Mouse (Mus musculus) stomach, postnatal 0 days (tissue): ENCODE data around the gene Sri. TPM values are rescaled to one million over a fixed set of nuclear protein-coding genes. Genes with fewer than 3 reads are reported as not detected.

Experiments
- ATAC-seq: fragments of 200-750 bp; cut with Nextera tagmentation; 2 replicates; pipeline ENCODE4 v1.8.0; 2017; ENCODE audit not compliant: low FRiP score, low TSS enrichment
- DNase-seq: peaks from one replicate; pipeline ENCODE4 v3.0.0-alpha.2; 2016; ENCODE audit warnings: low spot score
- H3K27ac ChIP-seq: fragments of 300-500 bp; sonication (generic); replicated peaks from 2 replicates; pipeline ENCODE4 v1.5.1; 2014; ENCODE audit warnings: mild to moderate bottlenecking, control low read depth
- H3K27me3 ChIP-seq: fragments of 300-500 bp; sonication (generic); 2 replicates; pipeline ENCODE4 v1.6.1; 2014; ENCODE audit warnings: low read length; ENCODE audit not compliant: control insufficient read depth, insufficient read depth
- H3K36me3 ChIP-seq: fragments of 300-500 bp; sonication (generic); 2 replicates; pipeline ENCODE4 v1.6.1; 2014; ENCODE audit warnings: low read length, mixed read lengths; ENCODE audit not compliant: control insufficient read depth, insufficient read depth
- H3K4me1 ChIP-seq: fragments of 300-500 bp; sonication (generic); replicated peaks from 2 replicates; pipeline ENCODE4 v1.6.1; 2014; ENCODE audit warnings: antibody characterized with exemption; ENCODE audit not compliant: control insufficient read depth, insufficient read depth
- H3K4me2 ChIP-seq: fragments of 300-500 bp; sonication (generic); replicated peaks from 2 replicates; pipeline ENCODE4 v1.6.1; 2014; ENCODE audit warnings: low read depth, mild to moderate bottlenecking, control low read depth, moderate library complexity
- H3K4me3 ChIP-seq: fragments of 300-500 bp; sonication (generic); 2 replicates; pipeline ENCODE4 v1.5.1; 2014; ENCODE audit warnings: low read depth, low read length, control low read depth
- H3K9ac ChIP-seq: fragments of 300-500 bp; sonication (generic); 2 replicates; pipeline ENCODE4 v1.6.1; 2014; ENCODE audit warnings: mild to moderate bottlenecking, low read length, control low read depth, mixed read lengths
- H3K9me3 ChIP-seq: fragments of 300-500 bp; sonication (generic); 2 replicates; pipeline ENCODE4 v1.6.1; 2016; ENCODE audit warnings: low read length; ENCODE audit not compliant: control insufficient read depth
- CTCF ChIP-seq: IDR thresholded peaks from 2 replicates; pipeline ENCODE4 v1.5.1; 2016; ENCODE audit warnings: antibody characterized with exemption, low read depth, mild to moderate bottlenecking, moderate library complexity
- EP300 ChIP-seq: optimal IDR thresholded peaks from 2 replicates; pipeline ENCODE3; 2016; ENCODE audit warnings: antibody characterized with exemption
- WGBS: fragments of 180-500 bp; shearing (Covaris S2); extraction: QIAGEN DNeasy Blood & Tissue Kit; methylation state at CpG from one replicate; pipeline ENCODE4 v1.1.7; 2014; 5-methylcytosine and 5-hydroxymethylcytosine counted together
- polyA plus RNA-seq: library from polyadenylated mRNA; unstranded; fragments of >200 nt; fragmentation: Nextera tagmentation; extraction: Ambion mirVana; gene quantifications from 2 replicates; pipeline ENCODE4 v1.2.1, GENCODE M21; 2015

The Sri gene
- polyA plus RNA-seq, 1 experiment from 2014 or later = 396 TPM

DNA sequence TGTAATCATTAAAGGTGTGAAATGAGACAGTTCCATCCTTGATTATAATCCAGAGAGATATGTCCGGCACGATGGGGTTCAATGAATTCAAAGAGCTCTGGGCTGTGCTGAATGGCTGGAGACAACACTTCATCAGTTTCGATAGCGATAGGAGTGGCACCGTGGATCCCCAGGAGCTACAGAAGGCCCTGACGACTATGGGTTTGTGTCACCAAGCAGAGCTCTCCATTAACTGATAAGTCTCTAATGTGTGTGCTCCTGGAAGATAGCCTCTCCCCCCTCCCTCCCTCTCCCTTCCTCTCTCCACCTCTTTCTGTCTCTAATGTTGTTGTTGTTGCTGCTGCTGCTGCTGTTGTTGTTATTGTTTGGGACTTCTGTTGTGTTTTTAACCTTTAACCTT lies 17.3 kb downstream of the Sri start:
- no peak overlapping the region for H3K9ac ChIP-seq
- no peaks in the 10 kb centered on the region for H3K4me1 ChIP-seq
- H3K9me3 ChIP-seq = no peaks in the 10 kb centered on the region
- no peak overlapping the region for H3K27ac ChIP-seq
- TF ChIP-seq CTCF = no peak
- no peak for TF ChIP-seq EP300
- no peak overlapping the region for H3K4me3 ChIP-seq
- no peak overlapping the region for H3K4me2 ChIP-seq
- no peaks in the 10 kb centered on the region for H3K27me3 ChIP-seq
- ATAC-seq (no peak), DNase-seq (no peak)
- WGBS = 78% methylated on average over 6 of the region's 6 CpGs
- peaks cover 33% of the 10 kb centered on the region for H3K36me3 ChIP-seq

DNA sequence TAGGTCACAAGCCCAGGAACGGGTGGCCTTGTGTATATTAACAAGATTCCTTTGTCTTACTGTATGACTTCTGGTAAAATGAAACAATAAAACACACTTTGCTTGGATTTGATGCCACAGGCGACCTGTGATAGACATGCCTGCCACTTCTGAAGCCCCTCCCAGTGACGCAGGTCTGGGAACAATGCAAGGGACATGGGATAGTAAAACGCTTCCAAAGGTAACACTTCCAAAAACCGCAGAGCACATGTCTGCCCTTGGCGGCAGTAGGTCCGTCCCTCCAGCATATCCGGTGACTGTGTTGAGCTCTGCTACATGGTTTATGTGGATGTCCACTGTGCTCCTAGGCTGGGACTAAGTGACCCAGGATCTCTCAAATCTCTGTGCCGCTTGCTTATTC lies 27.5 kb downstream of the Sri start:
- peaks cover 2% of the 10 kb centered on the region; the same call in 1 of the 2 replicates for H3K36me3 ChIP-seq
- 89% methylated on average over 9 of the region's 9 CpGs for WGBS
- no peaks in the 10 kb centered on the region for H3K4me1 ChIP-seq
- DNase-seq (no peak), ATAC-seq (no peak)
- no peaks in the 10 kb centered on the region for H3K9me3 ChIP-seq
- TF ChIP-seq EP300 = no peak
- TF ChIP-seq CTCF = no peak
- H3K27ac ChIP-seq = no peak overlapping the region
- H3K27me3 ChIP-seq = no peaks in the 10 kb centered on the region
- H3K9ac ChIP-seq = no peak overlapping the region
- H3K4me3 ChIP-seq = no peak overlapping the region
- no peak overlapping the region for H3K4me2 ChIP-seq

GRCm38 (mm10) chr5:8073901-8074561 lies 28.2 kb downstream of the Sri start:
- H3K4me3 ChIP-seq = no peak overlapping the region
- TF ChIP-seq CTCF = no peak
- TF ChIP-seq EP300 = no peak

DNA sequence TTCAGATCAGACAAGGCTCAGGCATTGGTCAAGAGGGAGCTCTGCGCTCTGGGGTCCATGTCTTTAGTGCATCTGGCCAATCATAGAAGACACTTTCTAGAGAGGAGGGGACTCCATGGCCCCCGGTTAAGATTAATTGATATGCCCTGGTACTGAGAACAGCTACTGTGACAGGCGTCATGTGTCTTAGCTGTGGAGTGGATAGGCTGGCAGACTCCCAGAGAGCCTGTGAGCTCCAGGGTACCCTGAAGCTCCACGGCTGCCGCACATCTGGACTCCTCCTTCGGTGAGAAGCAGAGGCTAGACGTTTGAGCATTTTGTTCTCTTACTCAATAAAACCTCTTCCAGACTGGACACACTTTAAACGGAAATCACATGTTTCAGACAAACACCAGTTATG lies 31.6 kb downstream of the Sri start:
- 76% methylated on average over 8 of the region's 8 CpGs for WGBS
- no peak for TF ChIP-seq EP300
- TF ChIP-seq CTCF = no peak

More at GRCm38 (mm10) chr5:8073901-8074561, 28.2 kb downstream of the Sri start:
- Histone ChIP-seq H3K27ac (no peak overlapping the region), H3K9me3 (no peaks in the 10 kb centered on the region), H3K27me3 (no peaks in the 10 kb centered on the region), H3K36me3 (no peaks in the 10 kb centered on the region), H3K4me2 (no peak overlapping the region), H3K9ac (no peak overlapping the region), H3K4me1 (no peaks in the 10 kb centered on the region)
- DNase-seq = no peak
- 94% methylated on average over 9 of the region's 9 CpGs for WGBS
- no peak for ATAC-seq

GRCm38 (mm10) chr5:8082800-8083509 lies 37.1 kb downstream of the Sri start:
- 73% methylated on average over 20 of the region's 20 CpGs for WGBS
- no peaks in the 10 kb centered on the region for H3K9me3 ChIP-seq
- H3K36me3 ChIP-seq = no peaks in the 10 kb centered on the region
- H3K27ac ChIP-seq = no peak overlapping the region
- ATAC-seq (no peak), DNase-seq (no peak)
- no peaks in the 10 kb centered on the region for H3K4me1 ChIP-seq
- H3K9ac ChIP-seq = no peak overlapping the region
- no peak overlapping the region for H3K4me3 ChIP-seq
- TF ChIP-seq EP300 (no peak), CTCF (no peak)
- H3K27me3 ChIP-seq = no peaks in the 10 kb centered on the region
- no peak overlapping the region for H3K4me2 ChIP-seq

More for the DNA sequence above, 31.6 kb downstream of the Sri start:
- Histone ChIP-seq H3K27ac (no peak overlapping the region), H3K9ac (no peak overlapping the region), H3K36me3 (no peaks in the 10 kb centered on the region), H3K4me1 (no peaks in the 10 kb centered on the region), H3K27me3 (no peaks in the 10 kb centered on the region), H3K9me3 (no peaks in the 10 kb centered on the region), H3K4me2 (no peak overlapping the region), H3K4me3 (no peak overlapping the region)
- ATAC-seq (no peak), DNase-seq (no peak)

GRCm38 (mm10) chr5:8085661-8086060 lies 39.8 kb downstream of the Sri start:
- no peak for DNase-seq
- Histone ChIP-seq H3K4me2 (no peak overlapping the region), H3K9ac (no peak overlapping the region), H3K4me3 (no peak overlapping the region), H3K4me1 (no peaks in the 10 kb centered on the region), H3K27me3 (no peaks in the 10 kb centered on the region), H3K9me3 (no peaks in the 10 kb centered on the region), H3K27ac (no peak overlapping the region), H3K36me3 (no peaks in the 10 kb centered on the region)
- WGBS = 85% methylated on average over 3 of the region's 3 CpGs
- TF ChIP-seq CTCF (no peak), EP300 (no peak)
- no peak for ATAC-seq
